Mouse (Mus musculus) cortical plate, adult 2 months (tissue): ENCODE measurements around the gene D11Wsu47e.

Experiments
- CTCF ChIP-seq: fragments of 200-500 bp; IDR thresholded peaks from 2 replicates; pipeline ENCODE4 v1.5.1; 2011; ENCODE audit warnings: mild to moderate bottlenecking, control low read depth, low read length; ENCODE audit not compliant: insufficient read depth; ENCODE audit errors: extremely low read depth
- POLR2A ChIP-seq: fragments of 200-500 bp; IDR thresholded peaks from 2 replicates; pipeline ENCODE4 v1.6.1; 2011; ENCODE audit warnings: mild to moderate bottlenecking, low read length, control low read depth; ENCODE audit not compliant: insufficient read depth; ENCODE audit errors: extremely low read depth

GRCm38 (mm10) chr11:113687031-113687430, 2.8 kb downstream of the D11Wsu47e start:
- no peak for TF ChIP-seq POLR2A
- TF ChIP-seq CTCF: no peak
